Comparison of ENCODE assay signal across 10 mouse cellular contexts in genomic region chr5:129331094-129331523, GRCm38 (mm10).
DNase-seq lines count a peak whose midpoint lies in the region; ATAC-seq and TF ChIP-seq lines count a peak whose summit lies in the region.
"Had no signal": no experiment of that assay in that cellular context is flagged by ENCODE, and none has a peak within 500 bp of the region (broad histone marks: within the 10 kb centered on the region; RNA-seq: fewer than 3 reads in every experiment).

No protein-coding gene starts in this region.

- no peaks in the 10 kb centered on the region for H3K27me3 ChIP-seq in lung, embryonic 14.5 days (ENCODE audit: insufficient read depth, low read length)
- 0 out of 2 replicates have a peak, but pooled peaks cover 7% of the 10 kb centered on the region for H3K27me3 ChIP-seq in heart, embryonic 12.5 days (replicated peaks)
- H3K27me3 ChIP-seq: megakaryocyte, embryonic 14.5 days had no signal

- no peak overlapping the region for H3K4me2 ChIP-seq in lung, embryonic 14.5 days
- no peak overlapping the region for H3K4me2 ChIP-seq in heart, embryonic 12.5 days

- peak; percentile 17 for DNase-seq in lung, embryonic 14.5 days
- DNase-seq in lung, adult 18-20 months, result no peak
- DNase-seq in cerebellum, adult 18-20 months, result peak; percentile 61 to 69
- DNase-seq in forelimb bud, embryonic 11.5 days (ENCODE audit: low read depth, low spot score), result peak; percentile 56
- peak; percentile 76 for DNase-seq in retina, embryonic 14.5 days (ENCODE audit: low spot score)
- no peak for DNase-seq in kidney, postnatal 36 days
- DNase-seq in adrenal gland, adult 8-10 months, result no peak
- DNase-seq: adrenal gland, postnatal 14 days had no signal

- no peak for ATAC-seq in lung, embryonic 14.5 days (ENCODE audit: insufficient read depth)
- ATAC-seq in heart, embryonic 12.5 days (ENCODE audit: insufficient number of reproducible peaks, low FRiP score), result no peak

- H3K4me1 ChIP-seq in lung, embryonic 14.5 days (ENCODE audit: insufficient read depth), result no peaks in the 10 kb centered on the region
- no peaks in the 10 kb centered on the region for H3K4me1 ChIP-seq in heart, embryonic 12.5 days (replicated peaks)
- H3K4me1 ChIP-seq: megakaryocyte, embryonic 14.5 days had no signal

- no peak overlapping the region for H3K27ac ChIP-seq in lung, embryonic 14.5 days (ENCODE audit: low read depth)
- H3K27ac ChIP-seq in heart, embryonic 12.5 days (ENCODE audit: poor library complexity, severe bottlenecking), result no peak overlapping the region

- H3K36me3 ChIP-seq in lung, embryonic 14.5 days (ENCODE audit: insufficient read depth), result no peaks in the 10 kb centered on the region
- H3K36me3 ChIP-seq in heart, embryonic 12.5 days, result no peaks in the 10 kb centered on the region

- H3K9me3 ChIP-seq in lung, embryonic 14.5 days (ENCODE audit: low read depth, low read length), result no peaks in the 10 kb centered on the region
- H3K9me3 ChIP-seq in heart, embryonic 12.5 days (replicated peaks), result peaks cover 6% of the 10 kb centered on the region; the same call in 1 of the 2 replicates

- H3K9ac ChIP-seq in lung, embryonic 14.5 days, result no peak overlapping the region
- no peak overlapping the region for H3K9ac ChIP-seq in heart, embryonic 12.5 days

- peak; percentile 39 for TF ChIP-seq CTCF in lung, embryonic 14.5 days (IDR thresholded peaks at IDR 0.05; ENCODE audit: low read depth)

- WGBS in lung, embryonic 14.5 days, result 10% methylated on average over 11 of the region's 11 CpGs
- 18% methylated on average over 11 of the region's 11 CpGs for WGBS in heart, embryonic 12.5 days

- H3K4me3 ChIP-seq in lung, embryonic 14.5 days (ENCODE audit: low read depth, low read length), result no peak overlapping the region
- no peak overlapping the region for H3K4me3 ChIP-seq in heart, embryonic 12.5 days
- H3K4me3 ChIP-seq: megakaryocyte, embryonic 14.5 days had no signal

Comparison
In these comparisons a context has a peak if more than half of its experiments do, and no peak if none do; other contexts are left out.
1. DNase-seq: peak in lung, embryonic 14.5 days (single experiment), cerebellum, adult 18-20 months (2 of 2), forelimb bud, embryonic 11.5 days (single experiment) and retina, embryonic 14.5 days (single experiment); none in lung, adult 18-20 months (0 of 2), kidney, postnatal 36 days (0 of 2) and adrenal gland, adult 8-10 months (single experiment).